Mouse (Mus musculus): ENCODE results near the gene Capsl. TPM values are rescaled to one million over a fixed set of nuclear protein-coding genes. Genes with fewer than 3 reads are reported as not detected.
A peak's percentile ranks its signal among the peaks of the same experiment; 100 is the strongest.

Capsl gene
- 1 to 10 TPM; 1.7 to 3.1 TPM for total RNA-seq (2021)

GRCm38 (mm10) chr15:9435534-9436180, at the start of gene Capsl:
Gene Capsl (plus strand): TSS chr15:9436028.
- DNase-seq: peak; percentile 75 to 78

GRCm38 (mm10) chr15:9409475-9409874, 26.4 kb upstream of the Capsl start:
- DNase-seq: no peak

- no peak for DNase-seq
These were observed 14.7 kb upstream of the Capsl start for GRCm38 (mm10) chr15:9421163-9421562.

- DNase-seq: no peak
These were observed 8.0 kb upstream of the Capsl start for GRCm38 (mm10) chr15:9427849-9428248.

DNA sequence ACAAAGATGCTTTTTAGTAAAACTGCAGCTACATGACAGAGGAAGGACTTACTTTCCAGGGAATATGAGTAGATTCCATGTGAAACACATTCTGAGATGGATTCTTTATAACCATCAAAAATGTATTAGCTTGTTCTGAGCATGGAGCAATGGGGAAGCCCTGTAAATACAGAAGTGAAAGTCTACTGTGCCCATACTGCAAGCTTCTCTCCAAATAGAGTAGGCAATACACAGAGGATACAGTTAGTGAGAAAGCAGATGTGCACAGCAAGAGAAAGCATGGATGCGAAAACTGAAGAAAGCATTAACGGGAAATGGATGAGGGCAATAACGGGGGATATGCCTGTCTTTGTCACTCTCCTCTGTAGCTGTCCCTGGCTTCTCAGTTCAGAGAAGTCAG, 6.0 kb upstream of the Capsl start:
- DNase-seq: no peak

DNA sequence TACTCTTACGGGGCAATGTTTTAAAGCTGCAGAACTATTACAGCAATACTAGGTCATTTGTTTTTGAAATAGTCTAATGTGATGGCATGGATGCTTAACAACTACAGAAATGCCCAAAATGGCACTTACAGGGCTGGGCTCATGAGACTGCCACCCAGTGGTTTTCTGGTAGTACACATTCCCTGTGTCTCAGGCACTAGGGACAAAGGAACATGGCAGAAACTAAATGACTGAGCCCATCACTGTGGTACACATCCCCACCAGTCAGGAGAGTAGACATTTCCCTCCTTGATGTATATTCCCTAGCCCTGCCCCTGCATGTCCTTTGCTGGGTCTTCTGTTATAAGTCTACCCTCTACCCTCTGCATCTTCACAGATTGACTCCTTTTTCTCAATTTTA, 16.2 kb downstream of the Capsl start:
- DNase-seq: no peak

DNA sequence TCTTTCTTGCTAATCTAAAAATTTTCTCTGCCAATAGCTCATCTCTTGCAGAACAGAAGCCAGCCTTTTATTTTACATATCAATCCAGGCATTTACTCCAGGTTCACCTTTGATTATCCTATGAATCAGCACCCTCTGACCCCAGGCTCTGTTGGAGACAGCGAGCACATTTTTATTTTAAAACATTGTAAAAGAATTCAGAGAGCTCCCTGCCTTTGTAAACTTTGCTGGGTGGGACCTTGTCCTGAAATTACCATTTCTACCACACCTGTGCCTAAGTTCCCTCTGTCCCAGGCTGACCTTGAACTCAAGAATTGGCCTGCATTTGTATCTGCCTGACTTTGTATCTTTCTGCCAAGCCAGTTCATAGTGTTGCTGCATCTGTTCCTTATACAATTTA, 17.0 kb downstream of the Capsl start:
- no peak for DNase-seq

DNA sequence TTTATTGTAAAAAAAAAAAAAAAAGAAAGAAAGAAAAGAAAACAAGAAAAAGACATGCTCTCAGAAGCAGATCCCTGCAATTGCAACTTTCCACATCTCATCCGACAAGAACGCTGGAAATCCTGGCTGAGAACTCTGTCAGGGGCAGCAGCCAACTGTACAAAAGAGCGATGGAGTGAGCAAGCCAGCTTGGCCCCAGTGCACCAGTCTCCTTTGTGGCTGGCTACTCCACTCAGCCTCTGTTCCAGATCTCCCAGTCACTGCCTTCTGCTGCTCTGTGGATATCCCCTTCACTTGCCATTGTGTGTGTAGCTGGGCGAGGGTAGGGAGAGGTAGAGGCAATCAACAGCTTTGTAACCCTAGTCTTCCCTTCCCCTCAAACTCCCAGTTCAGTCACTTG, 18.4 kb downstream of the Capsl start:
- no peak for DNase-seq

- DNase-seq: no peak
These were observed 19.4 kb downstream of the Capsl start for GRCm38 (mm10) chr15:9455241-9455640.

- no peak for DNase-seq
These were observed 27.7 kb downstream of the Capsl start for GRCm38 (mm10) chr15:9463521-9464027.

DNA sequence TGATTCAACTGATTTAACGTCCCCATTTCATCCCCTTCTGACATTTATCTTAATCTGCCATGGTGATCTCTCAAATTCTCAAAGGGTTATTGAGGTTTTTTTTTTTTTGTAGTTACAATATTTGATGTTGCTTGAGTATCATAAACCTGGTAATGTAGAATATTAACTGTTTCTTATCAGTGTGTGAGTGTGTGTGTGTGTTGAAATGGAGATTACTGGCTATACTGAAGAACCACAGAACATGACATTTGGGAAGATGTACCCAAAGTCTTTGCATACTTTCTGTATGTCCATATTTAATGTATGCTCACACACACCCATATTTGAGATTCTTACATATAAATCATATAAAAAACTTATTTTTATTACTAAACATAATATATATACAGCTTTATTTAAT, 28.2 kb downstream of the Capsl start:
- no peak for DNase-seq

- DNase-seq: no peak
These were observed 35.3 kb downstream of the Capsl start for GRCm38 (mm10) chr15:9471053-9471685.

DNA sequence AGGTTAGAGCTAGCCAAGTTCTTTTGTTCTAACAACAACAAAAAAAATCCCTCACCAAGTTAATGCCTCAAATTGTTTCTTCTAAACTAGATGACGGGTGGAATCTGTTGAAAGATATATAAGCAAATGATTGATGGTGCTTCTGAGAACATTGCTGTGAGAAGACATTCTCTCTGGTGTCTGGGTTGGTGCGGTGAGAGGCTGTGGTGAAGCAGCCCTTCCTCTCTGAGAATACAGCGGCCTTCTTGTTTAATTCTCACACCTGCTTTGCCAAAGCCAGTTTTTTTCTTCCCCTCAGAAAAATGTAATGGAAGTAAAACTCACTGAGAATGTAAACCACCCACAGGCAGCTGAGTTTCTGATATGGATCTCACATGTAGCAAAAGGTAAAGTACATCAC, 36.3 kb downstream of the Capsl start:
- no peak for DNase-seq

GRCm38 (mm10) chr15:9472618-9473017, 36.8 kb downstream of the Capsl start:
- DNase-seq: no peak

- no peak for DNase-seq
These were observed 37.4 kb downstream of the Capsl start for GRCm38 (mm10) chr15:9473188-9473587.

GRCm38 (mm10) chr15:9489417-9490118, 53.7 kb downstream of the Capsl start:
- DNase-seq: no peak

DNA sequence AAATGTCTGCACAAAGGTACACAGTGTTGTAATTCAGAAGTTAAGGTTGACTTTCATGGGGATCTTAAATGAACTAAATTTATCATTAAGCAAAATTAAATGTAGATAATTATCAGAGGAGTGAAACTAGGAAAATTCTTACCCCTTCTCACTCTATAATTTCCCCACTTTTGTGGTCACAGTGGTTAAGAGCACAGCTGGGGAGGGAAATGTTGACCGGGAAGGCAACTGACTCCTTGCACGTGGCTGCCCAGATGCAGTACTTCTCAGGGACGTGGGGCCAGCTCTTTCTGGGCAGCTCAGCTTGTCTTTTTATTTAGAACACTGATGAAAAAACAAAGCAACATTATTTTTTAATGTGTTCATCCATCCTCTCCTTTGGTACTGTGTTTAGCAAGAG, 56.2 kb downstream of the Capsl start:
- DNase-seq: no peak

Other genes with a start within 250 kb of the Capsl start
- gene Ugt3a1, start 159.1 kb upstream of the Capsl start, total RNA-seq (2021): not detected
- not detected for gene Ugt3a2, start 100.5 kb upstream of the Capsl start, total RNA-seq (2021)
- gene Il7r, start 94.1 kb downstream of the Capsl start, total RNA-seq (2021): under 1 TPM; 0.47 to 0.51 TPM